Mouse (Mus musculus) G1E (cell line): Measurements from ENCODE around the gene Pard3.

Experiments used
- CTCF ChIP-seq: IDR thresholded peaks from 2 replicates; pipeline ENCODE4 v1.5.1; 2012; ENCODE audit warnings: low read depth, low read length, inconsistent platforms, mixed read lengths
- GATA1 ChIP-seq: IDR thresholded peaks from 2 replicates; pipeline ENCODE4 v1.6.1; 2012; ENCODE audit warnings: borderline replicate concordance, low read length, inconsistent platforms, mixed read lengths
- GATA2 ChIP-seq: IDR thresholded peaks from 2 replicates; pipeline ENCODE4 v1.6.1; 2012; ENCODE audit warnings: low read depth, low read length, inconsistent platforms, borderline replicate concordance
- POLR2AphosphoS5 ChIP-seq: IDR thresholded peaks from 2 replicates; pipeline ENCODE4 v1.6.1; 2012; ENCODE audit warnings: low read depth, low read length, inconsistent platforms; ENCODE audit not compliant: insufficient replicate concordance
- TAL1 ChIP-seq: conservative IDR thresholded peaks from 2 replicates; pipeline ENCODE4 v1.6.1; 2012; ENCODE audit warnings: low read depth, low read length, inconsistent platforms, mixed read lengths

DNA sequence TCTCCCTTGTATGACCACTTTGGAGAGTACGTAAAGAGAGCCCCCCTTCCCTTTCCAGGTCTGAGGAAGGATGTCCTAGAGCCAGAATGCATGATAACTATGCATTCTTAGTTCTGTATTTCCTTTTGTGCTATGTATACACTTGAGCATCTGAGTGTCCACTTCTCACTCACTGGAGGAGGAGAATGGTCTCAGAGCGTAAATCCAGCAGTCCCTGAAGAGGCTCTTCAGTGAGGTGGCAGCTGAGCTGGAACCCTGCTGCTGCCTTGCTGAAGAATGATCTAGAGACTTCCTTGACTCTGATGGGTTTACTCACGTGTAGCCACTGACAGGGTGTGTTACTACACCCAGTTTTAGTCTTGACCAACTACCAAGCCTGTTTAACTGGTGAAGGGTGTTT lies 107.2 kb downstream of the Pard3 start:
- TF ChIP-seq CTCF (no peak), GATA1 (no peak), GATA2 (no peak), TAL1 (no peak), POLR2AphosphoS5 (no peak)
